Mouse (Mus musculus): ENCODE results near the gene Gria4.
"Not testable (repeated sequence)": the region's sequence is repeated elsewhere in the genome, so short reads cannot be mapped to it uniquely, and the experiment has no call there.

The Gria4 gene

DNA sequence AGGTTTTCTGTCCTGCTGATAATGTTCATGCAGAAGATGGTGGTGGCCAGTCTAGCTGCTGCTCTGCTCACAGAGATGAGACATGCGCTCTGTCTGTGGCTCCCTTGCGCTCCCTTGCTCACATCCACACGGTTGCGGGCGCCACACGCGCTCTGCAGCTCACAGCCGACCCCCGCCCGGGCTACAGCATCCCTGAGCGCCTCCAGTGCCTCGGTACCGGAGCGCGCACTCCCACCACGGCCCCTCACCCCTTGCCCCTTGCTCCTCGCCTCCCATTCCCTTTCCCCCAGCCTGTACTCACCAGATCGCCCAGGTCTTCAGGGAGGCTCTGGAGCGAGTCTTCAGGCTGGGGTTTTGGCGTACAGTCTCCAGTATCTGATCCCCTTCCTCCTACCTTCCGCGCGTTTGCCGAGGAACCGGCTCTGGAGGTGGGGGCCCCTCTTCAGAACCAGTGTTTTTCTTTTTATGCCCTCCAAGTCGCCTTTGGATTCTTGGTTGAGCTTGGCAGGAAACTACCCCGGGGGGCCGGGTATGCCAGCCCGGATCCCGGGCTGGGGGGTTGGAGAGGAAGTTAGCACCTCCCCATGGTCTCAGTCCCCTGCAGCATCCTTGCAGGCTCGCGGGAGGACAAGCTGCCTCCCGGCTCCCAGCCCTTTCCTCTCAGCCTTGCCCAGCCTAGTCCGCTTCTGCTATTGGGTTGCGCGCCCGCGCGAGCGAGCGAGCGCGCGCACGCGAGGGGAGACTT lies at the start of gene Gria4:
Gene Gria4, minus strand, starts transcription at position 691 of the 745 bp plus-strand sequence.
- no peak for DNase-seq

GRCm38 (mm10) chr9:4810941-4811340 lies 14.9 kb upstream of the Gria4 start:
- DNase-seq: not testable (repeated sequence)

DNA sequence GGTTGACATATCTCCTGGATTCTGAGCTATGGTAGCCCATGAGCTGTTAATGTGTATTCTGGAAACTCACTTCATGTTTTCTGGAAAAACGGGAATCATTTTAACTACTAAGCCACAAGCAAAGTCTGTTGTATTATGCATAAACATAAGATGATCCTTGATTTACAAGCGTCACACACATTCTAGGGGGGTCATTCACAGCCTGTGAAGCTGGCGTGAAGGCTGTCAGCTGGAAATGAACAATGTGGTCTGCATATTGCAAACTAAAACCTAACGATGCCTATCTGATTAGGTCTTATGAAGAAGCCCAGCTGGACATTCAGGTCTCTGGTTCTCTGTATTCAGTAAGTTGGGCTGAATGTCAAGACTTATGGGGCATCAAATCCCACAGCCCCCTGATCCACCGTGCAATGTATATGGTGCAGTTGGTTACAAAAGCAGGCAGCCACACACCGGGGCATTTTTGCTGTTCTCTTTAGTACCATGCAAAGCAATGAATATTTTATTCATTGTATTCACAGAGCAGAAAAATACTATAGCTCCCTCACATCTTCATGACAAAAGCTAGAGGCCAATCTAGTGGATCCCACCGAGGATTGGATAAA lies 7.2 kb upstream of the Gria4 start:
- DNase-seq: no peak

DNA sequence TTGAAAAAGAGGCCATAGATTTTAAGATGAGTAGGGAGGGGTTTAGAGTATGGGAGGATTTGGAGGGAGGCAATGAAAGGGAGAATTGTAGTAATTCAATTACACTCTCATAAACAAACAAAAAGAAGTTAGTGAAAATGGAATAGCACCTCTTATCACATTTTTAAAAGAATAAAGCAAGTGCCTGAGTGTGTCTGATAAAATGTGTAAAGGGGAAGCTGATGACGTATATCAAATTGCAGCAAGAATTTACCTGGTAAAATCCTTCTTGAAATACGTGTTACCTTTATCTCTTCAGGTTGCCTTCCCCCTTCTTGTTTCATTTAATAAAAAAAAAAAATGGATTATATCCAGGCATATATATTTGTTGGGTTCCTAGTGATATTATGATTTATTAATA lies 1.4 kb upstream of the Gria4 start:
- DNase-seq: no peak

DNA sequence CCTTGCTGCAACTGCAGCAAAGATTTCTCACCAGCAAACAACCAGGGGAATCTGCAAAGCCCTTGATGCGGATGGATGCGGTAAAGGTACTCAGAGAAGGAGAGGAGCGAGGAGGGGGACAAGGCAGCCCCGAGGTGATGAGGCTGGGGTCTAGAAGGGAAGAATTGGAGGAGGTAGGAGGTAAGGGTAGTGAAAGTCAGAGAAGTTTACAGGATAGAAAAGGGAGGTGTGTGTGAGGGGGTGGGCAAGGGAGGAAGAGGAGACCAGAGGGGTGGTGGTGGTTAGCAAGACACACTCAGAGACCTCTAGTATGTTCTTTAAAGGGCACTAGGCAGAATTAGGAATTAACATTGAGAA lies 233 bp upstream of the Gria4 start:
- no peak for DNase-seq

DNA sequence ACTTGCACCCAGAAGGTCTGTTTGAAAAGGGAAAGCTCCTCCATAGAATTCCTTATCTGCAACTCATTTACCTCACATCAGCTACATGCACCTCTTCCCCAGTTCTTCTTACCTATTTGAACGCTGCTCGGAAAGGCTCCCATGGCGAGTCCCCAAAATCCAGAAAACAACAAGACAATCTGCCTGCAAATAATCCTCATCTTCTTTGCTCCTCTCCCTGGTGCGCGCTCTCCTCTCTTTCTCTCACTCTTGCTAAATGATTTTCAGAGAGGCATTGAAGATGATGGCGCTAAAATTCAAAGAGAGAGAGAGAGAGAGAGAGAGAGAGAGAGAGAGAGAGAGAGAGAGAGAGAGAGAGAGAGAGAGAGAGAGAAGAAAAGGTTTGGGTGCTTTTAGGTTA lies 959 bp downstream of the Gria4 start:
- no peak for DNase-seq

DNA sequence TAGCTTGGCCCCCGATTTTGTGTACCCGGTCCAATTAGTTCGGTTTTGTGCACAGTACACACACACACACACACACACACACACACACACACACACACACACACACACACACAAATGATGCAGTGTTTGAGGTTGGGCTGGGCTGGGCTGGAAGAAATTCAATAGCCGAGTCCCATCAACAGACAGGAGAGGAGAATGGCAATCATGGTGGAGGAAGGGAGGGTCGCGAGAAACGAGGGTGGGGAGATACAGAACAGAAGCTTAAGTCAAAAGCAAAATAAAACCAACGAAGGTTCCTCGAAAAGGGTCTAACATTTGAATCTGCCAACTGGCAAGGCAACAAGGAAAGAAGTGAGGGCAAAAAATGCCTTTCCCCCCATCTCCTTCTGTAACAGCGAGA lies 1.6 kb downstream of the Gria4 start:
- no peak for DNase-seq

- DNase-seq: not testable (repeated sequence)
Observed at GRCm38 (mm10) chr9:4749407-4749806, 46.6 kb downstream of the Gria4 start.

DNA sequence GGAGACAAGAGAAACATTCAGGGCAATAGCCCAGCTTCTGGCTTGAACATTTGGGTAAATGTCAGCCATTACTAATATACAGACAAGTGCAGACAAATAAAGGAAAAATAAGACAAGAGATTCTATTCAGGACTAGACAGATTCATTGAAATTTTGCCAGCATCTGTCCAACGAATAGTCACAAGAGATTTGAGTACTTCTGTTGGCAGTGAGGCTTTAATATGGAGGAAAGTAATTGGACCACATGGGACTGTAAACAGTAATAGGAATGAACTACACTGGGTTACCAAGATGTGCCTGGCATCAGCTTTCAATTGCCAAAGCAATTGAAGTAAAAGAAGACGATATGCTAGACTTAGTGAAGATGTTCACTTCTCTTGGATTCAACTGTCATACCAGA lies 81.9 kb downstream of the Gria4 start:
- DNase-seq: no peak

- no peak for DNase-seq
Observed at GRCm38 (mm10) chr9:4712367-4712766, 83.7 kb downstream of the Gria4 start.

DNA sequence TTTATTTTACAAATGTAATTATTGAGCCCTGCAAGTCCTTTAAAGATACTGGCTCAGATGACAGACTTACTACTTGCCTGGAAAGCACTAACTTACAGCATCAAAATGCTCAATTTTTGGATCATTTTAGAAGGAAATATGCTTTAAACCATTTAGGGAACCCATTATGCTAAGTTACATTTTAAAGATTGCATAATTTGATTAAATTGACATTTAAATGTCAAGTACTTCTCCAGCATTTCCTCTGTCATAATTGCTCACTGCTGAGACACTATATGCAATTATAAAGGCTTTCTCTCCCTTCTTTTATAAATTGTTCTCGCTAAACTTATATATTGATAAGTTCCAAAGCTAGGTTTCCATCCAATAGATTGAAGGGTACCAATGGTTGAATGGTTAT lies 108.9 kb downstream of the Gria4 start:
- DNase-seq: no peak

- DNase-seq: no peak
Observed at GRCm38 (mm10) chr9:4680244-4680643, 115.8 kb downstream of the Gria4 start.

GRCm38 (mm10) chr9:4679099-4679498 lies 116.9 kb downstream of the Gria4 start:
- DNase-seq: no peak

DNA sequence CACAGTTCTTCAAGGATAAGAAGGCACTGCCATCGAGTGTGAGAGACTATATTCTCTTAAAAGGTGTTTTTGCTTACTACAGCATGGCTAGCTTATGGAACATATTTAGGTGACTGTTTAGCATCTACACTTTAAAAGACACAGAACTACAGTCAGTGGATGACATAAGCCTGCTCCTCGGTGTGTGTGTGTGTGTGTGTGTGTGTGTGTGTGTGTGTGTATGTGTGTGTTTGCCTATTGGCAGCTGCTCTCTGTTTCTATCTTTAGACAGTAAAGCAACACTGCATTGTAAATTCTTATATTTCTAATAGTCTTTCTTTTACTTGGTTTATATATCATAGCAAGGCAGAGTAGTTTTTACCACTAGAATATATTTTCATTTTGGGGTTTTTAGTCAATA lies 130.3 kb downstream of the Gria4 start:
- DNase-seq: no peak

DNA sequence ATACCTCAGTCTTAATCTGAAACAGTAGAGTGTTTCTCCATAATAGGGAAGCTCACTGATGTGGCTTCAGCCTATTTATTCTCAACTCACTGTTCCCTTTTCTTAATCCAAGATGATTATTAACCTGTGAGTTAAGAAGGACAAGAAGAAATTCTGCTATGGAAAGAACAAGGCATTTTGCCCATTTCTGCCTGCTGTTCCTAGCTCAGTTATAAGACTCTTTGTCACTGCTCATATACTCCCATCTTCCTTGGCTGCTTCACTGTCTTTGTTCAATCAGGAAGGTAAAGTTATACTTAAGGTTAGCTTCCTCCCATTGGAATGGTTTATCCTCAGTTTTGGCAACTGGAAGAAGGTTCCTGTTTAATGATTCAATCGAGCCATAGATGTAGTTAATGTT lies 133.6 kb downstream of the Gria4 start:
- no peak for DNase-seq

- no peak for DNase-seq
Observed at GRCm38 (mm10) chr9:4658951-4659350, 137.1 kb downstream of the Gria4 start.

DNA sequence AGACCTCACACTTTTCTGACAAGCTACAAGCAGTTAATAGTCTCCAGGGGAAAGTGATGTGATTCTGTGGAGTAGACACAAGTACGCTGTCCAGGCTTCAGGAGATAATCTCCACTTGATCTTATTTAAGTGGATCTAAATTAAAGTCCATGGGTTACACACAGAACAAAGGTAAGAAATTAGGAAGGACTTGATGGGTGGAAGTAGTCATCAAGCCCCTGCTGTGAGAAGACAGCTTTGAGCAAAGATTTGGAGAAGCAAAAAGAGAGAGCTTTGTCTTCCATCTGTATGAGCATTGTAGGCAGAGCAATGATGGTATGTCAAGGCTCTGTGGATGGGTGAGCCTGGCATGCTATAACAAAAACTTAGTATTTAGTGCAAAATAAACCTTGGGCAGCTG lies 141.7 kb downstream of the Gria4 start:
- no peak for DNase-seq

DNA sequence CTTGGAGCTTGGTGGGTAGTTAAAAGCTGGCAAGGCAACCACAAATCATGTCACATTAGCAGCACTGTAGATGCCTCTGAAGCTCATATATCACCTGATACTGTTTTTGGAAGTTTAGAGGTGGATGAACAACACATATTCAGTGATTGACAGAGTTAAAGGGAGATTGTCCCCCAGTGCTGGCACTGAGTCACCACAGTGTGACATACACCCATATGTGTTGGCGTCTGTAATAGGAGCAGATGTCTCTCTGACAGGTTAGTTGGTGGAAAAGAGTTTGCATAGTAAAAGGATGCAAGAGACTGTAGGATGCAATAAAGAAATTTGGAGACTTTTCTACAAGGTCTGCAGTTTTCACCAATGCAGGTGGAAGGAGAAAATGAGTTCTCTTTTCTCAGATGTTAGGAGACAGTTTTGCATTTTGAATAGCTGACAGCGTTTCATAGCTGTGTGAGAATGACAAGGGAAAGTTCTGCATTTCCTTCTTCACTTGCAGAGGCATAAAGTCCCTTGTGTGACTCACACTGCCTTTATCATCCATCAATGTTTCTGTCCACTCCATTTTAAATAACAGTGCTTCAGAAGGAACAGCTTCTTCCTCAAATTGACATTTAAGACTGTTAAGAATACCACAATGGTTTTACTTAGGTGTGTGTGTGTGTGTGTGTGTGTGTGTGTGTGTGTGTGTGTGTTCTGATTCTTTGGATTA lies 156.7 kb downstream of the Gria4 start:
- DNase-seq: no peak

DNA sequence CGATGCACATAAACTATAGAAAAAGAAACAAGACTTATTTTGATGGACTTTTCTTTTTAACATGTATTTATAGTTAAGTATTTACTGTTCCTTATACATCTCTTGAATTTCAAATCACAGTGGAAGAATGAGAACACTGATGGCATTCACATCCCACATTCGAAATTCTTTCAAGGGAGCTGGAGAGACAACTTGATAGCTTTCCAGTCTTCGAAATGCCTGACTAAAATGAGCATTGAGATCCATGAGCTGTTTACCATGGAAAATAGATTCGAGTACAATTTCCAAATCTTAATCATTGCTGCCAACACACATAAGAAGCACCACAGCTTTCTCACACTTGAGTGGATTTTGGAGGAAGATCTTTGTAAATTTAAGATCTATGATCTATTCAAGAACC lies 164.1 kb downstream of the Gria4 start:
- no peak for DNase-seq

DNA sequence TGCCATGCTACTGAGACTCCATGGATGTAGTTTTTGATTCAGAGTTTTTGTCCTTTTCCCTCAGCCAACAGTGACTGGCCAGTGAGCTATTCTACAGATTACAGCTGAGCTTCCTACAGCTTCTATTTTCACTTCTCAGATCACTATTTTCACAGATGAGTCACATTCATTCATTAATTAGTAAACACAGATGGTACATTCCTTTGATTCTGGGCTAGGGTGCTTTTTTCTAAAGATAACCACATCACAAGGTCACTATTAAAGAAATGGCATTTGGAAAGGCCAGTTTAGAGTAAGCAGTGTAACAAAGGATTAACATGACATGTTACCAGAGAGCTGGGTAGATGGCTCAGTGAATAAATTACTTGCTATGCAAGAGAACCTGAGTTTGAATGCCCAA lies 180.7 kb downstream of the Gria4 start:
- no peak for DNase-seq

GRCm38 (mm10) chr9:4605354-4605753 lies 190.7 kb downstream of the Gria4 start:
- DNase-seq: no peak

DNA sequence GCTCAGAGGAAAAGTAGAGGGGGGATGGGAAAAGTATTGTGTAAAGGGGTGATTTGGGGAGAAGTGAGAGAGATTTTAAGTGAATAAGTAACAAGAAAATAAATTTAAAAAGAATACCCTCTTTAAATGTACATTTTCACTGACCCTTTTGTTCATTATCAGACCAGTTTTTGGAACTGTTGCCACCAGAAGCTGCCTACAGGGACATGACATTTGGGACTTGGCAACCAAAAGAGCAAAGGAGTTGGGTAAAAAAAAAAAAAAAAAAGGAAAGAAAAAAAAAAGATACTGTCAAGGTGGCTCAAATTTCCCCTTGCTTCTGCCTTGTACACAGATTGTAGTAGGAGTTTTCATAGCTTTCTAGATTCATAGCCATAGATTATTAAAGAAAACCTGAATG lies 191.8 kb downstream of the Gria4 start:
- DNase-seq: no peak

DNA sequence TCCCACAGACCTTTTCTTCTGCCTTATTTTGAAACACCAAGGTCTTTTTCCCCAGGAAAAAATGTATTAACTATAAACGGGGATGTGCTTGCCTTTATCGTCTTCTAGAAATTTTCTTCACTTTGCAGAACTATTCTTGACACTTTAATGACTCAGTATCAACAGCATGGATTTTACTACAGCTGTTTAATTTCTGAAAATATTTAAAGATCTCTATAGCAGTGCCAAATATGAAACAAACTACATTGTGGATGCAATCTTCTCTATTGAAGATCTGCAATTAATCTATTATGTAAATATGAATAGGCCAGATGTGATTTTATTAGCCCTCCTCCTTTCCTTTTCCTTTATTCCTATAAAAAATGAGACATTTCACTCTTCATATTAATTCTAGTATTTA lies 194.2 kb downstream of the Gria4 start:
- DNase-seq: no peak

DNA sequence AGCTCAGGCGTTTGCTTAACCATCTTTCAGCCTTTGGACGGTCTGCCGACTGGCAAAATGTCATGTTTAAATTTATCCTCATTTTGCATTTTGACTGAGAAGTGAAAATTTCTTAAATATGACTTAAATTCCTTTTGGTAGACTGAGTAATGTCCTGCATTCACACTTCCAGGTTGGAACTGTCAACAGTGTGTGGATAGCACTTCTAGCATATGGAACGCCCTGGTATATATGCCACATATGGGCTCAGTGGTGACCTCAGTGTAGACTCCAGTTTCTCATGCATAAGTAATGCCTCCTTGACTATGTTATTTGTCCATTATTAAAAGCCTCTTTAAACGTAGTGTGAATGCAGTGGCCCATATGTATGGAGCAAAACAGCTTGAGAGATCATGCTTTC lies 222.4 kb downstream of the Gria4 start:
- no peak for DNase-seq

All from lung, postnatal 10 days (tissue).